Mouse (Mus musculus): Measurements from ENCODE around the gene Defb42.

DNA sequence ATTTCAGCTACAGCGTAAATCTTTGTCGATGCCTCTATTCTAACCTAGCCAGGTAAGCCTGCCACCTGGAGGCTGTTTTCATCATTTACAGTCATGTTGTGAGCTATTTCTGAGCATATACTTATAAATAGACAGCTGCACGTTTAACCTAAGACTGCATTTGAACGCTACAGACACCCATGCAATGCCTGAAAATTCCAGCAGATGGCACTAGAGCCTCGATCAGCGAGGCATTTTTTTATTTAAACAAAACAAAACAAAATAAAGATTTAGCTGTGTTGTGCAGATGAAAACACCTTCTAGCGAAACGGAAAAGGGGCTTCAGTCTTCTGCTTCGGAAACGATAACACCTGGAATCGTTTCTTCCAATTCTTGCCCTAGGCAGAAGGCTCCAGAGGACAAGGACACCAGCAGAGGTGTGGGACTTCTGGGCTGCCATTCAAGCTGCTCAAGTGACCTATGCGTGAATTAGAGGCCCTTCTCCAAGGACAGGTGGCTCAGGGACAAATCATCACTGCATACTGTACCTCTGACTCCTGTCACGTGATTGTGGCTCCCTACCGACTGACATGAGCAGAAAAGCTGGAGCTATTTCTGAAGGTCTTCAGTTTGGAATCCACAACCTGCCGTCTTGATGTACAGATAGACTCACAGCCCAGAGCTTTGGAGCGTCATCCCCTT, 20.0 kb downstream of the Defb42 start:
- peak; percentile 59; the same call in 1 of the 2 replicates for TF ChIP-seq CTCF (IDR thresholded peaks at IDR 0.05; ENCODE audit: extremely low read depth, insufficient read depth, insufficient read length, insufficient replicate concordance)
- no peak for TF ChIP-seq POLR2A (IDR thresholded peaks at IDR 0.05; ENCODE audit: low read depth, low read length)

Data from spleen, adult 2 months (tissue).